Mouse (Mus musculus) kidney, postnatal 4 days (tissue): ENCODE results near the gene Foxm1.

Experiments
- DNase-seq, 2 experiments: peaks; one replicate each; pipeline ENCODE4 v3.0.0; 2021; ENCODE audit warnings: mixed read lengths in 2 of 2

Gene Foxm1

DNA sequence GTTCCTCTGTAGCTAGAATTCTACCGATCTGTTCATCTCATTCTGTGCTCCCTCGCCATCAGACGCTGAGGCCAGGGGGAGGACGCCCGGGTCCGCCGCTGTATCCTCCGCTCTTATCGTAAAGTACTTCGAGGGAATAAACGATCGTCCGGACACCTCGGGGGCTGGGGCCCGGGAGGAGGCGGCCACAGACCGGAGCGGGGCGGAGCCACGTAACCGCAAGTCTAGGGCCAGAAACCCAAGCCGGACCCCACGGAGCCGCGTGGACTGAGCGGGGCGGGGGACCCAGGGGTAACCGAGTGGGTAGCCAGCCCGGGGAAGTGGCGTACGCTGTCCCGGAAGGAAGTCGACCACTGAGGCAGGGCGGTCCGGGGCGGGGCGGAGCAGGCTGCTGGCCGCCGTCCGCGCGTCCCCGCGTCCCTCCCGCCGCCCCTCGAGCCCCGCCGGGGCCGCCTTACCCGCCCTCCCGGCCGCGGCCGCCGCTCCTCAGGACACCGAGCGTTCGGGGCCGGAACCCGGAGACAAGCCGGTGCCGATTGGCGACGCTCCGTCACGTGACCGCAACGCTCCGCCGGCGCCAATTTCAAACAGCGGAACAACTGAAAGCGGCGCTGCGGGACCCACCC is at the start of gene Foxm1, which contains the start of gene Rhno1:
Gene Foxm1 (plus strand): TSS at position 587 of the 626 bp plus-strand sequence.
Gene Rhno1 (minus strand): TSS at position 531 of the 626 bp plus-strand sequence.
- DNase-seq = peak; percentile 90 to 94

DNA sequence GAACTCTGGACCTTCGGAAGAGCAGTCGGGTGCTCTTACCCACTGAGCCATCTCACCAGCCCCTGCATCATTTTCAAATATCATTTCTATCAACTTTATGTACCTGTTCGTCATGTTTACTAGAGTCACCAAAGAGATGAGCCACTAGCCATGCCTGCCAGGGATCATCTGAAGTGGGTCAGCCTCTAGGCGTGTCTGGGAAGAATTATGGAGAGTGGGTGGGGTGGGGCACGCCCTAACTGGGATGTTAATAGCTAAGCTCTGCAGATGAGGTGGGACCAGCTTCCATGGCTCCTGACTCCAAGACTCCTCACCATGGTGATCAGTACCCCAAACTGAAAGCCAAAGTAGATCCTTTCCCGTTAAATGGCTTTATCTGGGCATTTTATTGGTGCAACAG is 48.0 kb upstream of the Foxm1 start:
- DNase-seq = no peak

DNA sequence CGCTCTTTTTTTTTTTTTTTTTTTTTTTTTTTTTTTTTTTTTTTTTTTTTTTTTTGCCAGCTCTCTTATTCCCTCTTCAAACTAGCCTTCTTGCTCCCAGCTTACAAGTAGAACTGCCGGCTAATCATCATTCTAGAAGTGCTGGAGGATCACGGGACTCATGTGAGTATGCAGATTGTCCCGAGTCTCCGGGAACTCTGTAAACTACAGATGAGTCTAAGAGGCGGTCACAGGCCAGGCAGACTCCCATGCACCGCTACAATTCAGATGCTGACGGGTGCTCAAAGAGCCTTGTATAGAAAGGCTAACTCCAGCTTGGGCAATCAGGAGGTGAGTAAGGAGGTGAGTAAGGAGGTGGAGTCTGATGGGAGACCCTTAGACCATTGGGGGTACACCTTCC is 47.2 kb upstream of the Foxm1 start:
- no peak for DNase-seq

DNA sequence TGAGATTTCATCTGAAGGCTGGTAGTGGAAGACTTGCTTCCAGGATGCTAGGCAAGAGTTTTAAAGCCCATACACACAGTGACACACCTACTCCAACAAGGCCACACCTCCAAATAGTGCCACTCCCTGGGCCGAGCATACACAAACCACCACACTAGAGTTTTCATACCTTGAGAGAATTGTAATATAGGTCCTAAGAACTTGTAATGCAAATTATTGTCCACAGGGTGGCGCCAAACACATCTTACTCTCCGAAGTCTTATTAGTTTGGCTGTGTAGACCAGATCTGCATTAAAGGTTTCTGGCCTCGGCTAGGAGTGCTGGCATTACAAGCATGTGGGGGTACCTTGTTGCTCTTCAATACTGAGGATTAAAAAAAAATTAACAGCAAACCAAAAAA is 44.5 kb upstream of the Foxm1 start:
- DNase-seq = peak; percentile 60 to 72

DNA sequence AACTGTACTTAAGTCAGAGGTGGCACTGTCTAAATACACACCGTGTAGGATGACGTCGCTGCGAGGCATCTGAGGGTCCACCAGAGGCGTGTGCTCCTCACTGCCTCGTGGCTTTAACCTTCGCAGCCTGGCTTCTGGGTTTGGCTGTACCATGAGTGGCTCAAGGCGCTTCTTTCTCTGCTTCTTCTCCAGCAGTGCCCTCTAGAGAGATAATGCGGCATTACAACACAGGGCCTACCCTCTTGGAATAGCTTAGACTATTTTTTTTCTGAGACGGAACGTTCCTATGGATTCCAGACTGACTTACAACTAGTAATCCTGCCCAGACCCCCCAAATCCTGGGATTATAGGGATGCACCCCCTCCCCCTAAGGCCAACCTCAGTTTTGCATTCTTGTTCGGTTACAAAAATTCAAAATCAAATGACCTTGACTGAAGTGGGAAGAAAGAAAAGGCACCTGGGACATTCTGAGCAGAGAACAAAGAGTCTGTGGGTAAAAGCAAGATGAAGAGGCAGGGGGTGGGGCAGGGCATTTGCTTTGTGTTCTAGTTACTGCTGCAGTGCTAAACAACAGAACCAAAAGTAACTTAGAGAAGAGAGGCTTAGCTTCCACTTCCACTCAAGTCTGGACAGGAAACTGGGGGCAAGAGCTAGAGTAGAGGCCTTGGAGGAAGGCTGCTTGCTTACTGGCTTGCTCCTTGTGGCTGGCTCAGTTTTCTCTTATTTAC is 28.2 kb upstream of the Foxm1 start:
- peak; percentile 88 to 89 for DNase-seq

DNA sequence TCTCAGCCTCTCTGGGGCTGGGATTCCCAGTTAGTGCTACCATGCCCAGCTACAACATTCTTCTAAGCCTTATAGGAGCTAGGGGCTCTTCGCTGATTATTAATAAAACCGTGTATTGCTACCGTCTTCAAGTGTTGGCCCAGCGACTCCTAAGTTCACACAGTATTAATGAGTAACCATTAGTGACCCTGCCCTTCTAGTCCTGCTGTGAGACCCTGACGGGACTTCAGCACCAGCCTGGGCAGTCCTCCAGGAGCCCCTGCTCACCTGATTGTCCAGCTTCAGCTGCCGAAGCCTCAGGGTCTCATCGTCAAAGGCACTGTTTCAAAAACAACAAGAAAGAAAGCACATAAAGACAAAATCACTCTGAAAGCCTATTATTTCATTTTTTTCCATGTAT is 25.3 kb upstream of the Foxm1 start:
- no peak for DNase-seq

DNA sequence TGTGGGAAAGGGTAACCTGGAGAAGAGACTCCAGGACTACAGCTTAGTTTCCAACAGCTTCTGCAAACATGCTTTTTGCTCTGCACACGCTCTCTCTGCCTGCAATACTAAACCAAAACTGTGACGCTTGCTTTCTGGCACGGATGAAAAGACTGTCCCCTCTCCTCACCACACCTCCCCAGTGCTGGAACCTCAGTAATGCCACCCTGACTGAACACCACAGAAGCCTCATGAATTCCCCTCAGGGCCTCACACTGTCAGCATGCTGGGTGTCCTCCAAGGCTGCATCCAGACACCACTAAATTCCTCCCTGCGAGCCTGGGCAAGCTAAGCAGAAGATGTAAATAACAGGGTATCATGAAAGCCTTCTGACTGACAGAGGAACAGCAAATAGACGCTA is 23.9 kb upstream of the Foxm1 start:
- DNase-seq = no peak

DNA sequence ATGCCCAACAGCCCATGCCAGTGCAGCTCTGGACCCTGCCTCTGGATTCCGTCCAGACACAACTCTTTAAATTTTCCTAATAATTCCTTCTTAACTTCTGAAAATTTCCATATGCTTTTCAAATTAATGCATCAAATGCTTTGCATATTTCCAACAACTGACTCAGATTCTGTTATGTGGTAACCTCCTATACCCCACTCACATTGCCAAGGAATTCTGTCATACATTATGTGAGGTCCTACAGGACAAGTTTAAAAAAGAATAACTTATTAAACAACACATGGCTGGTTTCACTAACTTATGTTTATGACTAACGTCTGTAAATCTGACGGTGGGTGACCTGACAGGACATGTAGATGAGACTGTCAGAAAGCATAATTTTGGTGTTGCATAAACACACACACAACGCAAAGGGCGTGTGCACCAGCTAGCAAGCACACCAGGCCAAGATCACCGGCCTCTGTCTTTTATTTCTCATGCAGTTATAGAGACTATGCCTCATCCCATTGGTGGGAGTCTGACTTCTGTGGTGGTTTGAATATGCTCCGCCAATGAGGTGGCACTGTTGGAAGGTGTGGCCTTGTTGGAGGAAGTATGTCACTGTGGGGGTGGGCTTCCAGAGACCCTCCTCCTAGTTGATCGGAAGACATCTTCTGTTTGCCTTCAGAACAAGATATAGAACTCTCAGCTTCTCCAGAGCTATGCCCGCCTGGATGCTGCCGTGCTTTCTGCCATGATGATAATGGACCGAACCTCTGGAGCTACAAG is 20.6 kb upstream of the Foxm1 start:
- no peak for DNase-seq

DNA sequence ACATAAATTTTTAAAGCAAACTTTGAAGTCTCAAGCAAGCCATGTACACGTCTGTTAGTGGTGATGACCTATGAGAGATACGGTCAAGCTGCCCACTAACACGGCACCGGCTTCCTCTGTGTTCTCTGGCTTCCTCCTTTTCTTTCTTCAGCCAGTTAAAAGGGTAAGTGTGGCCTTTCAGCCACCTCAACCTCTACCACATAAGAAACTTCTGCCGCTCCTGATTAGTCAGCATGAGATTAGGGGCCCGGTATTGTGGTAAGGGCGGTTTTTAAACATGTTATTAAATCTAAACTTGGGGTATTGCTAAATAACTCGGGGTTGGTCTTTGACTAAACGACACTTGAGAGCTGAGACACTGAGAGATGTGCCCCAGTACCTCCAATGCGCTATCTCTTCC is 17.1 kb upstream of the Foxm1 start:
- no peak for DNase-seq

DNA sequence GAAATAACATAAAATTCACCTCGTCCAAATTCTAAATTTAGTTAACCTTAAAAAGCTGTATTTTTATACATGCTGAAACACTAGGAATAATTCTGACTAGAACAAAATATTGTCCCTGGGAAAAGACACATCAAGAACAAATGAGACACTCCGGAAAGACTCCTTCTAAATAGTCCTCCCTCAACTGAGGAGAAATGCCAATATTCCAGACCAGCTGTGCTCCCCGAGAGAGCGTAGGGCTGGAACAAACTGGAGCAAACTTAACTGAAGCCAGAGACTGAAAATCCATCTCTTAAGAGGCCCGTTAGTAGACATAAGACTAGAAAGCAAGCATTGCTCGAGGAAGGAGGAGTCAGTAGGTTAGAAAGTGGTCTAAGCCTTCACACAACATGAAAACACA is 16.0 kb upstream of the Foxm1 start:
- no peak for DNase-seq

DNA sequence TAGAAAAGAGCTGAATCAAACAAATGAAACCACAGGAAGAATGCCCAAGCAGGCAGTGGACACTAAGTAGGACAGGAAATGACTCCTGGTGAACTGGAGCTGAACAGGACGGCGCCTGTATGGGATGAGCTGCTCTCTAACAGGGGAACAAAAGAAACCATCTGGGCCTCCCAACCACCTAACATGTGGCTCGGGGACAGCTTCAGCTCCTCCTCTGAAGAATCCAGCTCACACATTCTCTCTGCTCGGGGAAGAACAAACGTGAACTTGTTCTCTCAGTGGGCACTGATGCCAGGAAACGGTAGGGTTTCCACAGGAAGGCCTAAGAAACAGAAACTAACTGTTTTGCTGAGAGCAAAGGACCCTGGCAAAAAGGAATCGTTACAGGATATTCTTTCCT is 13.1 kb upstream of the Foxm1 start:
- no peak for DNase-seq

DNA sequence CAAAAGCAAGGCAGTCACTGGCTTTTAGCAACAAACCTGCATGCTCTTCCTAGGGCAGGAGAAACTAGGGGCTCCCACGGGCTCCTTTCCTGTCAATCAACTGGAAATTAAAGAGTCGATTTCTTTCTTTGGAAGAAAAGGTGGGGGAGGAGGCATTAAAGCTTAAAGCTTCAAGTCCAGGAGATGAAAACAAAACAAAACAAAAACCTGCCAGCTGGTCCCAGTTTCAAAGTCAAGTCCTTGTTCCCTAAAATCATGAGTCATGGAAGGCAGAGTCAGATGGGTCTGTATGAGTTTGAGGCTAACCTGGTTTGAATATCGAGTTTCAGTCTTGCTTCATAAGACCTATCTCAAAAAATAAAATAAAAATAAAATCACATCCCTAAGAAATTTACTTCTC is 8.6 kb upstream of the Foxm1 start:
- no peak for DNase-seq

DNA sequence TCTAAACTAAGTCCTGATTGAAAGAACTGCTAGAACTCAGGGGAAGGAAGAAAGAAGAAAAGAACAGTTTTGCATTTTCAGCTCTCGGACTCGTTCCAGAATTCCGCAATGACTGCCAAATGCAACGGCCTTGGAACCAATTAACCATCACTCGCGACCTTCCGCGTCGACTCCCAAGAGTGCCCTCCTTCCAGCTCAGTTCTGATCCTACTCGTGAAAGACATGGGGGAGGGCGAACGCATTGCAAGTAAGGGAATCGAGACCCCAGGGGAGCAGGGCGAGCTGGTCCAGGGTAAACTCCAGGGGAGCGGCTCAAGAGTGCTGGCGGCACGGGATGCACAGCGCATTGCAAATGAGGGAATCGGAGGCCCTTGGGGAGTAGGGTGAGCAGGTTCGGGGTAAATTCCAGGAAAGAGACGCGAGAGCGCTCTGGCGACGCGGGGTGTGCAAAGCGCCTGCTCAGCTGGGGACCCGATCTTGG is 7.5 kb upstream of the Foxm1 start:
- DNase-seq = peak in 1 of 2 experiments; percentile 54

DNA sequence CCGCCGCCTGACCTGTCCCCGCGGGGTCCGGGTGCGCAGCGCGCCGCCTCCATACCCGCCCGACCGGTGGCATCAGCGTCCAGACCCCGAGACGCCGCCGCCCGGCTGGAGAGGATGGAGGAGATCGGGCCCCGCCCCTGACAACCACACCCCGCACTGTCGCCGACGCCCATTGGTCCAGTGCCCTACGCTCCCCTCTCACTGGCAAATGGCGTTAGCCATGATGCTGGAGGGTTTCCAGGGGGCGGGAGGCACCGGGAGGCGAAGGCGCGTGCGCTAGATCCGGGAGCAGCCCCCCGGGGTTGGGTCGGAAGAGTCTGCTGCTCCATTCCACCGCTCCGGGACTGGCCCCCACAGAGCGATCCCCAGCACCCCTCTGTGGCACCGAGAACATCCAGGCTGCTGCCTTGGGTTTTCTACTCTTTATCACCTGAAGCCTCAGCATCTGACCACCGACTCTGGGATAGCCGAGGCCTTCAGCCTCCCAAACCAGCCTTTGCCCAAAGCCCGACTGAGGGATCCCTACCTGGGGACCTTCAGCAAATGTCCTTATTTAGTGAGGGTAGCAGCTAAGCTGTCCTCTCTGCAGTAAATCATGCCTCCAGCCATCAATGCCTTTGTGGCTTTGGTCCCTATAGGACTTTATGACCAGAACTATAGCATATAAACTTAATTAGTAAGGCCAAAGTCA is 6.9 kb upstream of the Foxm1 start, which contains the start of gene Tulp3:
Gene Tulp3 (minus strand): TSS at position 126 of the 691 bp plus-strand sequence.
- DNase-seq = peak; percentile 98

DNA sequence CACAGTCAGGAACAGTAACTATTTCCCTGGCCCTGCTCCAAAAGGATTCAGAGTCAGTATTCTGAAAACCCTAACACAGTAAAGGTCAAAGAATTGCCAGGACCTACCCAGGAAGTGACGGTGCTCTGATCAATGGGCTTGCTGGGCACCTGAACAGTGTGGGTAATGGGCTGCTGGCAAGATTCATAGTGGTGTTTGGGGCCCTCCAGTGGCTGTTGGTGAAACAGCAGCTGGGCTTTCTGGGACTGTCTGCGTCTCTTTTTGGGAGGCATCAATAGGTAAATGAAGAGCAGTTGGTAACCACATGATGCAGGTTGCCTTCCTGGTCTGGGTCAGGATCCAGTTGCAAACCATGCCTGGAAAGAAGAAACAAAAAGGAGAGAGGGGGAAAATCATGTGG is 3.8 kb upstream of the Foxm1 start:
- DNase-seq = peak; percentile 81 to 82

DNA sequence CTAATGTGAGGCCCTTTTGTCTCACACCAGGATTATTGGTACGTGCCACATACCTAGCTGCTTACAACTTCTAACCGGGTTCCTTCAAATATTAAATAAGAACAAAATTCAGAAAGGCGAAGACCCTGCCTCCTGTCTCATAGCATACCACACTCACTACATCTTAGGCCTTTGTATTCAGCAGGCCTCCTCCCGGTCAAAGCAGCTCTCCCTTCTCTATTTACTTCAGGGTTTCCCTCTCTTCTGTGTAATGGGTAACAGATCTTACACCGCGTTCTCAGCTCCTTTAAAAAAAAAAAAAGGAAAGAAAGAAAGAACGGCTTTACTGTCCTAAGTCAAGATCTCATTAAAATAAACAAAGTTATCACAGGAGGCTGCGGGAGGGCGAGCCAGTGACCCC is 866 bp upstream of the Foxm1 start:
- DNase-seq = no peak

DNA sequence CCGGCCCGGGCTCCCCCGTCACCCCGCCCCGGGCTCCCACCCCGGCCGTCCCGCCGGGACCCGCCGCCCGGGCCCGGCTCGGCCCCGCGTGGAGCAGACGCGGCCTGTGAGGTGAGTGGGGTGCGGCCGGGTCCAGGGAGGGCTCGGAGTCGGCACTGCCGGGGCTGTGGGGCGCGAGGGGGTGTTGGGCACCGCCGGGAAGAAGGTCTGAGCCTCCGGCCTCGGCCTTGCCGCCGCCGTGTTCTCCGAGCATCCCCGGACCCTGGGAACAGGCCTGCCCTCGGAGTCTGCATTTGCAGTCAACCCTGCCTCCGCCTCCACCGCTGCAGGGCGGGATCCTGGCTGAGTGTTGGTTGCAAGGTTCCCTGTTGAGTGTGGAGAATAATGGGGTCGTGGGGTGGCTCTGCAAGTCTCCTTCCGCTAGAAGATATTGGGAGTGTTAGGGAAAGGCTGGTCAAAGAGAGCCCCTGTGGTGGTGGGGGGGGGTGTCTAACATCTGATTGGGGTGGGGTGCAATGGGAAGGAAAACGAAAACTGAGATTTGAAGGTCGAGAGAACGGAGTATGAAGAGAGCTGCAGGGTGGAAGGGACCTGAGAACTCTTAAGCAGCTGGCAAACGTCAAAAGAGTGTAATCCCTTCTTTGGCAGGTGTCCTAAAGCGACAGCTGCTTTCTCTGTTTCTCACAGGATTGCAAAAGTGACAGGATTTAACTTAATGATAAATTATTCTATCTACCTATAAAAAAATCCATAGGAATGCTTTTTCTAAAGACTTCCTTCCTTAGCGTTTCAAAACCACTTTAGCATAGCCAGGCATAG is 449 bp downstream of the Foxm1 start:
- peak in 1 of 2 experiments; percentile 42 for DNase-seq

DNA sequence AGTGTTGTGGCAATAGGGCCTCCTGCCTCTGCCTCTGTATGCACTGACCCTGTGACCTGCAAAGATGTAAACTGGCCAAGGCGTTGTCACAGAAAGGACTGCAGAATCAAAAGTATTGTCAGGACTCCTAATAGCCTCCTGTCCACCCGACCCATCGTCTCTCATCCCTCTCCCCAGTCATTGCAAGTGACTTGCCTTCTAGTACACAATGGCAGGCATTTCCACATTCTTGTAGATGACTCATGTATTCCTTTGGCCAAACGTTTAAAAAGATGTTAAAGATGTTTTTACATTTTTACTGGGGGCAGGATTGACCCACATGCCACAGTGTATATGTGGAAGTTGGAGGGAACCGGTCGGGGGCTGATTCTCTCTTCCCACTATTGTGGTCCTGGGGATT is 2.0 kb downstream of the Foxm1 start:
- DNase-seq = no peak

DNA sequence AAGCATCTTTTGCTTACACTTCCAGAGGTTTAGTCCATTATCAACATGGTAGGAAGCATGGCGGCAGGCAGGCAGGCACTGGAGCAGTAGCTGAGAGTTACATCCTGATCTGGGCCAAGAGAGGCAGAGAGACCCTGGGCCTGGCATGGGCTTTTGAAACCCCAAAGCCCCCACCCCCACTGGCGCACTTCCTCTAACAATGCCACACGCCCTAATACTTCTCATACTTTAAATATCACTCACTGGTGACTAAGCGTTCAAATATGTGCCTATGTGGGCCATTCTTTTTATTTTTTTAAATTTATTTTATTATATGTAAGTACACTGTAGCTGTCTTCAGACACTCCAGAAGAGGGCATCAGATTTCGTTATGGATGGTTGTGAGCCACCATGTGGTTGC is 3.7 kb downstream of the Foxm1 start:
- no peak for DNase-seq

DNA sequence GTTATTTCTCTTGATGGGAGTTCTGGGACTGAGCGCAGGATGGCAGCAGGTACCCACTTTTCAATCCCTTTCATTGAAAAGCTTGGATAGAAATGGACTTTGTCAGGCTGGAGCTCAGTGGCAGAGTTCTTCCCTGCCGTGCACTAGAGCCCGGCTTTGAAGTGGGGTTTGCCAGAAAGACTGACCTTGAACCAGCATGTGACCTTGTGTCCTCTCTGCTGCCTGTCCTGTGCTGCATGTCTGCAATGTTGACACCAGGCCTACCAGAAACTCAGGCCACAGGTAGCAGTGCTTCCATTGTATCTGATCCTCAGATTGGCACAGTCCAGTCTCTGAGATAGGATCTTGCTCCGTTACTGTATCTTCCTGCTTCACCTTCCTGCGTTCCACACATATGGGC is 7.3 kb downstream of the Foxm1 start:
- DNase-seq = no peak

DNA sequence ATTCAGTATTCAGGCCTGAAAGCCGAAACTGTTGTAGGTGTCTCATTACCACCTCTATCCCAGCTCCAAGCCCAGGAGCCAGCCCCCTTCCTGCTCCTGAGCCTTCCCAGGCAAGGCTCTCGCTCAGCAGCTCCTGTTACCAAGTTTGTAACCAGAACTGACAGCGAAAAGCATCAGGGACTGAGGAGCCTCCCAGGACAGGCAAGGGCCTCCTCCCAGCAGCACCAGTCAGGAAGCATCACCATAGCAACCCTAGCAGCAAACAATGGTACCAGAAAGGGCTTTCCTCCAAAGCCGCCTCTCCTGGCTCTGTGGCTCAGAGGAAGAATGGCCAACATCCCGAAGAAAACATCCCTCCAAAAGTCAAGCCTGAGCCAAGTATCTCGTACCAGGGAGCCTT is 12.4 kb downstream of the Foxm1 start, which contains the start of the genes Tex52 and Gm44596:
Gene Tex52 (plus strand): TSS at position 265 of the 400 bp plus-strand sequence.
Gene Gm44596 (plus strand): TSS at position 312 of the 400 bp plus-strand sequence.
- DNase-seq = peak in 1 of 2 experiments; percentile 24
